Mouse (Mus musculus): ENCODE measurements at regions not wholly inside any gene's neighbourhood (a gene's known extent, or its start where the extent isn't known, plus 50 kb on each side); places are given as distances from the start of the nearest gene placed in this dataset.

DNA sequence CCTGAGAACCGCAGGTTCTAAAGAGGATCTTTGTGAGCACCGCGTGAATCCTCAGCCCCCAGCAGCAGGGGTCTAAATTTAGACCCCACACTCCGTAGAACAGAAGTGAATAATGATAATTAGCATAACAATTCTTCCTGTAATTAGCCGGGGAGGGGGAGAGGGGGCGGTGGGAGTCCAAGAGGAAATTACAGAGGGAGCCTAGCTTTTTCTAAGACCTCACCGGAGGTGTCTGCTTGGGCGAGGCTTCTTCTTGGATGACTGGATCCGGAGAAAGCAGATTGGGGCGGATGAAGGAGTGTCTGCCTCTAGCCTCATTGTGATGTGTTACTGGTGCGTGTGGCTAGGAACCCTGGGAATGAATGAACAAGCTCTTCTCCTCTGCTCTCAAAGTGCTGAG is 177.2 kb upstream of the Grik3 start:
- no peak for TF ChIP-seq CTCF (IDR thresholded peaks at IDR 0.05; ENCODE audit: extremely low read depth, insufficient read depth, low read length)
- TF ChIP-seq POLR2A (IDR thresholded peaks at IDR 0.05; ENCODE audit: extremely low read depth, insufficient read depth, low read length) = no peak

Data from cortical plate, adult 2 months (tissue).